Mouse (Mus musculus): ENCODE measurements around the gene Tmem200a. TPM values are rescaled to one million over a fixed set of nuclear protein-coding genes. Genes with fewer than 3 reads are reported as not detected.
"Not testable (repeated sequence)": the region's sequence is repeated elsewhere in the genome, so short reads cannot be mapped to it uniquely, and the experiment has no call there.

Tmem200a gene
- total RNA-seq, 2 experiments from 2014 or later = 0.34 to 1.1 TPM

GRCm38 (mm10) chr10:25908027-25909012 is 170.5 kb downstream of the Tmem200a start:
- DNase-seq = no peak

GRCm38 (mm10) chr10:25894126-25894525 is 184.7 kb downstream of the Tmem200a start:
- intact Hi-C loops (cut with DNase I); DNase-seq: not testable (repeated sequence)

More at GRCm38 (mm10) chr10:25908027-25909012, 170.5 kb downstream of the Tmem200a start:
- intact Hi-C loops (cut with DNase I) = no loop called here

GRCm38 (mm10) chr10:25887225-25887624 is 191.6 kb downstream of the Tmem200a start:
- intact Hi-C loops (cut with DNase I) = no loop called here
- no peak for DNase-seq

DNA sequence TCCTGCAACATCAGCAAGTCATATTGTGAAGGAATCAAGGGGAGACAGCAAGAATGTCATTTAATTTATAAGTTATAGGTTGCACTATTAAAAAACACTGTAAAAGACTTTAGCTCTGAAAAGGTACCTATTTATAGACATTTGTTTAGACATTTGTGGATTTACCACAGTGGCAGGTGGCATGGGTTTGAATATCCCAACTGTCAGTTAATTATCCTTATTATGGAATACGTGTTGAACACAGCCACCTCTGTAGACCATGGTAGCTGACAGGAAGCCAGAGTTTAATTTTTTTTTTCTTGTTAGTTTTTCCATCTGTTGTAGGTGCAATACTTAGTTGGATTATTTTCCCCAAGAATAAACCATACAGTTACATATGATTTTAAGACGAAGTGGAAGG is 194.3 kb downstream of the Tmem200a start:
- DNase-seq = no peak
- intact Hi-C loops (cut with DNase I) = no loop called here

GRCm38 (mm10) chr10:25877731-25878130 is 201.1 kb downstream of the Tmem200a start:
- DNase-seq = no peak
- intact Hi-C loops (cut with DNase I) = no loop called here

DNA sequence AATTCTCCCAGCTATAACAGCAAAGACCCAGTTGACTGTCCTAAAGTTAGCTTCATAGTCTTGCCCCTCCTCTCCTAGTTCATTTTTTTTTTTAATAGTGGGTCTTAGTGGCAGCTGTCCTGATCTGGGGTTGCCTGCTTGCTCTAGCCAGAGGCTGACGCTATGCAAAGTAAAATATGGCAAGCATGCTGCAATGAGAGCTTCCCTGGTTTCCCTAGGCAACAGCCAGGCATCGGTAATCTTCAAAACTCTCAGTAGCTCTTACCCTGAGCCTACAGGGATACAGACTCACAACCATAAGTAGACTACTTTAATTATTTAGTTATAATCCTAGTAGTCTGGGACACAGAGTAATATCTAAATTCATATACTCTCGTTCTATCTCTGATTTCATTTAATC is 202.0 kb downstream of the Tmem200a start:
- no peak for DNase-seq
- intact Hi-C loops (cut with DNase I) = no loop called here

DNA sequence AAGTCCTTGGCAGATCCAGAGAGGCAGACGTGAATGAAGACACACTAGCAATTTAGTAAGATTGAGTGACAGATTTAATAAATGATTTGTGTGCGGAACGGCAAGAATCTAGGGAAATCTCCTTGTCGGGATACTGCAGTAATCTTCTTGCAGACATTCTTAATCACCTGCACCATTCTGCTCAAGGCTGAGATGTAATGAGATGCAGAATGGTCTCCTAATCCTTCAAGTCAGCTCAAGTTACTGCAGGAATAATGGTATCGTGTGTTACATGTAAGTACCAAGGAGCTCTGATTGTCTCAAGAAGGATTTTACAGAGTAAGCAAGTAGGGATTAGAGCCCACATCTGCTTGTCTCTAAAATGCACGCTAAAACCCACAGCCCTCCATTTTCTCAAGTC is 210.1 kb downstream of the Tmem200a start:
- DNase-seq = no peak
- intact Hi-C loops (cut with DNase I) = no loop called here

Other genes with a start within 250 kb of the Tmem200a start
- gene Gm9767, start 797 bp downstream of the Tmem200a start, total RNA-seq (2021) = not detected
- gene Samd3, start 150.7 kb upstream of the Tmem200a start, total RNA-seq (2021) = not detected